Mouse (Mus musculus) adrenal gland, adult 18-20 months (tissue): ENCODE results near the gene Gm14459. TPM values are rescaled to one million over a fixed set of nuclear protein-coding genes. Genes with fewer than 3 reads are reported as not detected.
"Not testable (repeated sequence)": the region's sequence is repeated elsewhere in the genome, so short reads cannot be mapped to it uniquely, and the experiment has no call there.

Experiments
- DNase-seq, 2 experiments: peaks; one replicate each; pipeline ENCODE4 v3.0.0; 2021 to 2022; ENCODE audit warnings: low spot score in 2 of 2
- long read RNA-seq, 2 experiments: library from polyadenylated mRNA; stranded (forward); transcript quantifications; one replicate each; pipeline ENCODE4 v2.0.0; 2021
- total RNA-seq, 2 experiments: library from RNA; stranded (reverse); gene quantifications; 1 replicate in 1 of 2; 2 replicates in 1 of 2; pipeline ENCODE4 v1.2.3; 2021

Gm14459 gene
- total RNA-seq = not detected
- long read RNA-seq, experiment 1 = 0 reads
- long read RNA-seq, experiment 2 = 0 reads

DNA sequence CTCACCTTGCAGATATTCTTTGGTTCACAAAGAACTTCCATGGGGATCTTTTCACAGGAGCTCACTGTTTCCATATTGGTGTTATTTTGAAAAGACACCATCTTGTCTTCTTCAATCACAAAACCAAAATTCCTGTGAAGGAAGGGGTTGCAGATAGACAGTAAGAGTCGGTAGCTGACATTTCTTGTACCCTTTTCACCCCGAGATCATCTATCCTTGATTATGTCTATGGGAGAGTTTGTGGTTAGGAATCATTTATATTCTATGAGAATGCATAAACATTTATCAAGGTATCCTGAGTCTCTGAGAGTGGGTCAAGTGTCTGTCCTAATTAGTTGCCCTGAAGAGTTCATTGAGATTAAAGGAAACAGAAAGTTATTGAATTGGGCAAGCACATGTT lies at the start of gene Gm14459:
Gene Gm14459, minus strand, starts transcription at position 101 of the 400 bp plus-strand sequence.
- no peak for DNase-seq

DNA sequence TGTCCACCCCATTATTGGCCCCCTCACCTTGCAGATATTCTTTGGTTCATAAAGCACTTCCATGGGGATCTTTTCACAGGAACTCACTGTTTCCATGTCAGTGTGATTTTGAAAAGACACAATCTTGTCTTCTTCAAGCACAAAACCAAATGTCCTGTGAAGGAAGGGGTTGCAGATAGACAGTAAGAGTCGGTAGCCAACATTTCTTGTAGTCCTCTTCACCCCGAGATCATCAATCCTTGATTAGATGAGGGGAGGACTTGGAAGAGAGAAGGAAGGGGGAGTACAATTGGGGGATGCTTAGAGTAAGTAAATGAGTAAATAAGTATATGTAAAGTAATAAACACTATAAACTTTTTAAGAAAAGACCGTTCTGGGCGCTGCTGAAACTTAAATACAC lies 23.4 kb upstream of the Gm14459 start, which contains the start of gene Ssxb6:
Gene Ssxb6, minus strand, starts transcription at position 101 of the 400 bp plus-strand sequence.
- not testable (repeated sequence) for DNase-seq

Other genes with a start within 250 kb of the Gm14459 start
- not detected for gene Ssxb10, start 197.5 kb downstream of the Gm14459 start, total RNA-seq
- not detected for gene Ssxb9, start 158.0 kb downstream of the Gm14459 start, total RNA-seq
- gene Ssxb1, start 111.6 kb downstream of the Gm14459 start, total RNA-seq = not detected
- not detected for gene Ssxb2, start 63.2 kb downstream of the Gm14459 start, total RNA-seq
- not detected for gene Ssxb6, start 23.3 kb upstream of the Gm14459 start, total RNA-seq
- gene Ssxb3, start 66.9 kb upstream of the Gm14459 start, total RNA-seq = not detected
- gene Ssxb8, start 165.9 kb upstream of the Gm14459 start, total RNA-seq = not detected
- not detected for gene Ssx9, start 223.5 kb upstream of the Gm14459 start, total RNA-seq